Mouse (Mus musculus) neural tube, embryonic 14.5 days (tissue): ENCODE data around the gene Fgf22. TPM values are rescaled to one million over a fixed set of nuclear protein-coding genes. Genes with fewer than 3 reads are reported as not detected.
A peak's percentile ranks its signal among the peaks of the same experiment; 100 is the strongest.

Source experiments
- ATAC-seq: fragments of 200-750 bp; cut with Nextera tagmentation; 2 replicates; pipeline ENCODE4 v1.8.0; 2017; ENCODE audit warnings: low read depth, mild to moderate bottlenecking, moderate TSS enrichment, moderate library complexity
- H3K27ac ChIP-seq: fragments of 300-500 bp; sonication (generic); 2 replicates; pipeline ENCODE4 v1.5.1; 2014; ENCODE audit warnings: low read depth, mild to moderate bottlenecking, control low read depth, low read length, moderate library complexity, mixed read lengths
- H3K27me3 ChIP-seq: fragments of 300-500 bp; sonication (generic); 2 replicates; pipeline ENCODE4 v1.6.1; 2014; ENCODE audit warnings: low read length; ENCODE audit not compliant: control insufficient read depth, insufficient read depth
- H3K36me3 ChIP-seq: fragments of 300-500 bp; sonication (generic); 2 replicates; pipeline ENCODE4 v1.6.1; 2014; ENCODE audit warnings: low read length, mixed read lengths; ENCODE audit not compliant: control insufficient read depth, insufficient read depth
- H3K4me1 ChIP-seq: fragments of 300-500 bp; sonication (generic); 2 replicates; pipeline ENCODE4 v1.6.1; 2014; ENCODE audit warnings: low read length; ENCODE audit not compliant: control insufficient read depth, insufficient read depth
- H3K4me2 ChIP-seq: fragments of 300-500 bp; sonication (generic); 2 replicates; pipeline ENCODE4 v1.6.1; 2014; ENCODE audit warnings: mild to moderate bottlenecking, low read depth, low read length, control low read depth
- H3K4me3 ChIP-seq: fragments of 300-500 bp; sonication (generic); 2 replicates; pipeline ENCODE4 v1.5.1; 2014; ENCODE audit warnings: low read depth, low read length, control low read depth, mixed read lengths
- H3K9ac ChIP-seq: fragments of 300-500 bp; sonication (generic); replicated peaks from 2 replicates; pipeline ENCODE4 v1.6.1; 2014; ENCODE audit warnings: low read depth, mild to moderate bottlenecking, control low read depth, low read length, mixed read lengths
- H3K9me3 ChIP-seq: fragments of 300-500 bp; sonication (generic); 2 replicates; pipeline ENCODE4 v1.6.1; 2016; ENCODE audit warnings: low read length; ENCODE audit not compliant: control insufficient read depth
- WGBS: fragments of 180-500 bp; shearing (Covaris S2); extraction: QIAGEN DNeasy Blood & Tissue Kit; methylation state at CpG from one replicate; pipeline ENCODE4 v1.1.7; 2014; 5-methylcytosine and 5-hydroxymethylcytosine counted together
- polyA plus RNA-seq: library from polyadenylated mRNA; unstranded; fragments of >200 nt; fragmentation: Nextera tagmentation; extraction: Ambion mirVana; gene quantifications from 2 replicates; pipeline ENCODE4 v1.2.1, GENCODE M21; 2014

Fgf22 gene
- polyA plus RNA-seq, 1 experiment from 2014 or later: 2.3 TPM

GRCm38 (mm10) chr10:79712499-79713126 lies 42.3 kb upstream of the Fgf22 start:
- H3K36me3 ChIP-seq: peaks cover 21% of the 10 kb centered on the region
- ATAC-seq: peak; percentile 28; the same call in 1 of the 2 replicates
- no peak overlapping the region for H3K4me3 ChIP-seq
- WGBS: 19% methylated on average over 4 of the region's 6 CpGs
- H3K4me2 ChIP-seq: no peak overlapping the region
- H3K27ac ChIP-seq: no peak overlapping the region
- H3K27me3 ChIP-seq: peaks cover 18% of the 10 kb centered on the region
- H3K9me3 ChIP-seq: no peaks in the 10 kb centered on the region
- H3K4me1 ChIP-seq: peaks cover 6% of the 10 kb centered on the region; the same call in 1 of the 2 replicates
- H3K9ac ChIP-seq: no peak overlapping the region

- peaks cover 21% of the 10 kb centered on the region for H3K36me3 ChIP-seq
- no peak overlapping the region for H3K27ac ChIP-seq
- no peak for ATAC-seq
- H3K9ac ChIP-seq: no peak overlapping the region
- WGBS: 32% methylated on average over 1 of the region's 1 CpGs
- H3K4me2 ChIP-seq: no peak overlapping the region
- no peak overlapping the region for H3K4me3 ChIP-seq
- peaks cover 22% of the 10 kb centered on the region for H3K27me3 ChIP-seq
- no peaks in the 10 kb centered on the region for H3K9me3 ChIP-seq
- H3K4me1 ChIP-seq: 0 out of 2 replicates have a peak, but pooled peaks cover 4% of the 10 kb centered on the region
These were observed 41.7 kb upstream of the Fgf22 start for GRCm38 (mm10) chr10:79713163-79713562.

- peaks cover 30% of the 10 kb centered on the region for H3K27me3 ChIP-seq
- peaks cover 16% of the 10 kb centered on the region for H3K36me3 ChIP-seq
- no peak overlapping the region for H3K9ac ChIP-seq
- no peak for ATAC-seq
- H3K9me3 ChIP-seq: no peaks in the 10 kb centered on the region
- 0 out of 2 replicates have a peak, but pooled peaks cover 4% of the 10 kb centered on the region for H3K4me1 ChIP-seq
- H3K27ac ChIP-seq: no peak overlapping the region
- no peak overlapping the region for H3K4me3 ChIP-seq
- 63% methylated on average over 4 of the region's 4 CpGs for WGBS
- no peak overlapping the region for H3K4me2 ChIP-seq
These were observed 39.9 kb upstream of the Fgf22 start for GRCm38 (mm10) chr10:79714996-79715395.

GRCm38 (mm10) chr10:79716254-79716987 lies 38.5 kb upstream of the Fgf22 start, which contains the start of gene Hcn2:
Hcn2 (plus strand) TSS chr10:79716634.
- 0 out of 2 replicates have a peak within 1 kb of the TSS, but pooled peaks have one; percentile 16 for H3K27ac ChIP-seq
- H3K4me3 ChIP-seq: peak within 1 kb of the TSS; percentile 65
- no peaks in the 10 kb centered on the region for H3K9me3 ChIP-seq
- peak within 1 kb of the TSS; percentile 76 for H3K9ac ChIP-seq
- ATAC-seq: peak; percentile 65
- peaks cover 30% of the 10 kb centered on the region for H3K27me3 ChIP-seq
- 0 out of 2 replicates have a peak, but pooled peaks cover 4% of the 10 kb centered on the region for H3K4me1 ChIP-seq
- peaks cover 5% of the 10 kb centered on the region; the same call in 1 of the 2 replicates for H3K36me3 ChIP-seq
- WGBS: 3% methylated on average over 46 of the region's 91 CpGs
- peak within 1 kb of the TSS; percentile 81 for H3K4me2 ChIP-seq

GRCm38 (mm10) chr10:79716988-79717355 lies 37.9 kb upstream of the Fgf22 start:
- peaks cover 2% of the 10 kb centered on the region; the same call in 1 of the 2 replicates for H3K36me3 ChIP-seq
- peak overlapping the region; percentile 81 for H3K4me2 ChIP-seq
- peak; percentile 15 for ATAC-seq
- H3K9me3 ChIP-seq: no peaks in the 10 kb centered on the region
- H3K4me3 ChIP-seq: peak overlapping the region; percentile 65
- H3K9ac ChIP-seq: peak overlapping the region; percentile 76
- H3K27ac ChIP-seq: no peak overlapping the region
- H3K4me1 ChIP-seq: 0 out of 2 replicates have a peak, but pooled peaks cover 4% of the 10 kb centered on the region
- under 1% methylated on average over 36 of the region's 44 CpGs for WGBS
- peaks cover 30% of the 10 kb centered on the region for H3K27me3 ChIP-seq

- H3K36me3 ChIP-seq: no peaks in the 10 kb centered on the region
- peak overlapping the region; percentile 81 for H3K4me2 ChIP-seq
- no peak overlapping the region for H3K27ac ChIP-seq
- no peaks in the 10 kb centered on the region for H3K9me3 ChIP-seq
- H3K4me1 ChIP-seq: 0 out of 2 replicates have a peak, but pooled peaks cover 4% of the 10 kb centered on the region
- no peak for ATAC-seq
- WGBS: 4% methylated on average over 43 of the region's 43 CpGs
- H3K27me3 ChIP-seq: peaks cover 30% of the 10 kb centered on the region
- H3K9ac ChIP-seq: no peak overlapping the region; the same call in 1 of the 2 replicates
- peak overlapping the region; percentile 65 for H3K4me3 ChIP-seq
These were observed 37.1 kb upstream of the Fgf22 start for GRCm38 (mm10) chr10:79717640-79718357.

GRCm38 (mm10) chr10:79721089-79721488 lies 33.8 kb upstream of the Fgf22 start:
- Histone ChIP-seq H3K9me3 (no peaks in the 10 kb centered on the region), H3K27me3 (peaks cover 22% of the 10 kb centered on the region), H3K4me2 (no peak overlapping the region), H3K4me3 (no peak overlapping the region), H3K36me3 (no peaks in the 10 kb centered on the region), H3K9ac (no peak overlapping the region), H3K27ac (no peak overlapping the region), H3K4me1 (0 out of 2 replicates have a peak, but pooled peaks cover 4% of the 10 kb centered on the region)
- no peak for ATAC-seq
- 62% methylated on average over 5 of the region's 5 CpGs for WGBS

- no peaks in the 10 kb centered on the region for H3K36me3 ChIP-seq
- no peak overlapping the region for H3K4me3 ChIP-seq
- no peak overlapping the region for H3K4me2 ChIP-seq
- no peaks in the 10 kb centered on the region for H3K4me1 ChIP-seq
- H3K27ac ChIP-seq: no peak overlapping the region
- ATAC-seq: no peak
- WGBS: 65% methylated on average over 6 of the region's 6 CpGs
- no peaks in the 10 kb centered on the region for H3K9me3 ChIP-seq
- H3K9ac ChIP-seq: no peak overlapping the region
- peaks cover 10% of the 10 kb centered on the region for H3K27me3 ChIP-seq
These were observed 31.8 kb upstream of the Fgf22 start for GRCm38 (mm10) chr10:79723047-79723446.
